Mouse (Mus musculus) erythroid progenitor cell, adult 5-6 weeks (primary cell): ENCODE data around the gene Odf4. TPM values are rescaled to one million over a fixed set of nuclear protein-coding genes. Genes with fewer than 3 reads are reported as not detected.
"Not testable (repeated sequence)": the region's sequence is repeated elsewhere in the genome, so short reads cannot be mapped to it uniquely, and the experiment has no call there.

Experiments used
- ATAC-seq: replicated peaks from 2 replicates; pipeline ENCODE4 v1.8.0; 2016; ENCODE audit warnings: moderate number of reproducible peaks, mild to moderate bottlenecking, moderate TSS enrichment, inconsistent platforms; ENCODE audit not compliant: poor library complexity, low FRiP score, severe bottlenecking
- total RNA-seq, 2 experiments: library from RNA; stranded (forward) in 1 of 2; stranded (reverse) in 1 of 2; fragments of 150-400 nt in 1 of 2; fragments of 186-747, 209-891 nt in 1 of 2; gene quantifications; 2 replicates each; pipeline versions ENCODE4 v1.2.3 to v1.2.4; 2015 to 2017; ENCODE audit warnings: low replicate concordance in 2 of 2

Gene Odf4
- total RNA-seq (2015; ENCODE audit: low replicate concordance): not detected in 2 replicates
- total RNA-seq (2017; ENCODE audit: low replicate concordance): not detected in 2 replicates

DNA sequence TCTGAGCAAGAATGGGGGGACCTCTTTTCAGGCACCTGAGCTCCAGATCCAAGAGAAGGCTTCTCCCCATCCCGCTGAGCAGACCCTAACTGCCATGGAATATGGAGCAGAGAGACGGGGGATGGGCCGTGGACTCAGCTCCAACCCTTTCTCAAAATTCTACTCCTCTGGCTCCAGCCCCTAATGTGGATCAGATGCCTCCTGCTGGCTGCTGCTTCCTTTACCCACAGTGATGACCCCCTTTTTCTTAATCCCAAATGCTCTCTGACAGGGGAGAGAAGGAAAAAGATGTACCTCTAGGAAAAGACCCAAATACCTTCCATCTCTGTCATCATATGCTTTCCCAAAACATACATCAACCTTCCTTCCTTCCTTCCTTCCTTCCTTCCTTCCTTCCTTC is at the start of gene Odf4:
Gene Odf4, minus strand, starts transcription at position 101 of the 400 bp plus-strand sequence.
- ATAC-seq: no peak

DNA sequence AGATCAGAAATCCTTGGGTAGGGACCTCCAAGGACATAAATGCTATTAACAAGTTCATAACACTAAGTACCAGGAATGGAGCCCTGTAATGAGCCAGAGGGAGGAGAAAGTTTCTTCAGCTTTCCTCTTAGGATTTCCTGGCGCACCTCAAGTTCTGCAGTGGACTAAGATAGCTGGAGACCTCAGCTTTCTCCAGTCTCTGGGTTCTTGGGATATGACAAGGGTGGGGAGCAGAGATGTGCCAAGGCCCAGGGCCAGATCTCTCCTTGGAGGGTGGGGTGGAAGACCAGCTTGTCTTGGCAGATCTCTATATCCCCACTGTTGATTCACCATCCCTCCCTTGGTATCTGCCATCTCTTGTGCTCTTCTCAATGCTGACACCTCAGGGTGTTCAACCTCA is 48.7 kb upstream of the Odf4 start:
- no peak for ATAC-seq

DNA sequence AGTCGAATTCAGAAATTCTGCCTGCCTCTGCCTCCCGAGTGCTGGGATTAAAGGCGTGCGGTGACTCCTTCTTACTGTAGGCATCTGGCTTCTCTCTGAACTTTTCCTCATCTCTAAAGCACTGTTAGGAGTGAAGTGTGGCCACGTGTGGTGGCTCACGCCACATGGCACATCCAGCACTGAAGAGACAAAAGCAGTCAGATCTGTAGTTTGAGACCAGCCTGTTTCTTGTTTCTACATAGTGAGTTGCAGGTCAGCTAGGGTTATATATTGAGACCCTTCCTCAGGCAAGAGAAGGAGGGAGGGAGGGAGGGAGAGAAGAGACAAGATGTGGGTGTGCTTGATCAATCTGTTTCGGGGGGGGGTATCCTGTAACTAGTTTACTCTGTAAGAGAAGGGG is 48.2 kb upstream of the Odf4 start, which contains the start of gene Rangrf:
Gene Rangrf, minus strand, starts transcription at position 101 of the 400 bp plus-strand sequence.
- ATAC-seq: no peak

DNA sequence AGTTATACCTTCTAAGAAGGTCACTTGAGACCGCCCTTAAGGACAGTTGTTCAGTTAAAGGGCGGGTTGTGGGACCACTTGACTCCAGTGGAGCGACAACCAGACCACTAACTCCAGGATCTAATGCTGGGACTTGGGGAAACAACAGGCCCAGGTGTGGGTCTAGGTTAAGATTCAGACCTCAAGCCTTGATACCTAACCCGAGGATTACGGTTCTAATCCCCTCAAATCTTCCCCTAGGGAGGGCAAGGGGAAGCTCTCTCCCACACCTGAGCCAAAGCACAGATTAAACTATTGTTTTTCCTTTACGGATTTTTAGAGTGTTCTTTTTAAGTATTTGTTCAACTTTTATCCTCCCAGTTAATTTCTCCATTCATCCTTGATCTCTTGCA is 47.2 kb upstream of the Odf4 start:
- no peak for ATAC-seq

DNA sequence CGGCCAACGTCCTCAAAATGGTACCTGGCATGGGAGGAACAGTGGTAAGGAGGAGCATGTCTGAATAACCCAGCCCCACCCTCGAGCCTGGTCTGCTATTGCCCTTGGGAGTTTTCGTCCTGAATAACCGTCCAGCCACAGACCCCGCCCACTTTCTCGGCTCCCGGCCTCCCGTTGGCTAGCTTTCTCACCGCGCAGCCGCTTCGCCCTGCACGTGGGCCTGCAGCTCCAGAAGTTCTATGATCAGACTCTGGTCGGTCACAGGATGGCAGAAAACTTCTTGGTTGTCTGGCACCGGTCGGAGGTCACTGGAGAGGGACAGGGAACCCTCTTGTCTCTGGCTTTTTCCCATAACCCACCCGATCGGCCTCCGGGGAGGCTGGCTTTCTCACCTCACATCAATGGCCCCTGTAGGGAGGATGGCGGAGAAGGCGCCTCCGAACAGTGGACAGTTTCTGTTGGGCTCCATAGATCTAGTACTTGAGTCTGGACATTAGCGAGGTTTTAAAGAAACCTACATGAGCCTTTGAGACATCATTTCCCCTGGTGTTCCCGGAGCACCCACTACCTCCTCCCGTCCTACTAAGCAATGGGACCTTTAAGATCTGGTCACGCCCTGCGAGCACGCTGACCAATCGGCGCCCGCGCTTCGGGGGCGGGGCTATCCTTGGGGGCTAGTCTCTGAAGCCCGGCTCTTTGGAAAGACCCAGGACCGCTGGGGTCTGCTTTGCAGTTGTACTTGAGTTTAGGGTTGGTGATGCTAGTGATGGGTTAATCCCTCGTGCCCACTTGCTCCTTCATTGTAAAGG is 46.6 kb upstream of the Odf4 start:
- ATAC-seq: peak; percentile 92

DNA sequence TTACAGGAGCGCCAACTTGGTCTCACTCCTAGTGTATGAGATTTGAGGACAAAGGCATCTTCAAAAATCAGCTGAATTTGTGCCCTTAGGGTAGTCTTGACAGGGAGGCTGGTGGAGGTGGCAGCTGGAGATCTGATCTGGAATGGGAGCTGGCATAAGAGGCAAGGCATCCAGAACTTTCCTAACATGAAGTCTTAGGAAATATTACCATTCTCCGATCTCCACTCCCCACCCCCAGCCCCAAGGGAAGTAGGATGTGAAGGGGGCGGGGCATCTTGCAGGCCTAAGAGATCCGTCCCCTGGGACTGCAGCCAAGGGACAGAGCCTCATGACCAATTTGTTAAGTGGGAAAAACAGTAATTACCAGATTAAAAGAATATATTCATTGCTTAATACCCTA is 43.4 kb upstream of the Odf4 start:
- ATAC-seq: no peak

DNA sequence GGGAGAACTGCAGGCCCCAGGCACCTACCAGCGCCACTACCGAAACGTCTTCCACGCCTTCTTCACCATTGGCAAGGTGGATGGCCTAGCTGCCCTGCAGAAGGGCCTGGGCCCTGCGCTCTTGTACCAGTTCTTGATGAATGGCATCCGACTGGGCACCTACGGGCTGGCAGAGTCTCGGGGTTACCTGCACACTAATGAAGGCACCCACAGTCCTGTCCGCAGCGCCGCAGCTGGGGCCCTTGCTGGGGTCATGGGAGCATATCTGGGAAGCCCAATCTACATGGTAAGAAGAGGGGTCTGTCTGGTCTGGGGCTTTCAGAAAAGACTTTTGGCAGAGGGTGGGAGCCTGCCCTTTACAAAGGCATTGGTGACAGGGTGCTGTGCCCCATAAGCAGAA is 41.9 kb upstream of the Odf4 start:
- ATAC-seq: no peak

DNA sequence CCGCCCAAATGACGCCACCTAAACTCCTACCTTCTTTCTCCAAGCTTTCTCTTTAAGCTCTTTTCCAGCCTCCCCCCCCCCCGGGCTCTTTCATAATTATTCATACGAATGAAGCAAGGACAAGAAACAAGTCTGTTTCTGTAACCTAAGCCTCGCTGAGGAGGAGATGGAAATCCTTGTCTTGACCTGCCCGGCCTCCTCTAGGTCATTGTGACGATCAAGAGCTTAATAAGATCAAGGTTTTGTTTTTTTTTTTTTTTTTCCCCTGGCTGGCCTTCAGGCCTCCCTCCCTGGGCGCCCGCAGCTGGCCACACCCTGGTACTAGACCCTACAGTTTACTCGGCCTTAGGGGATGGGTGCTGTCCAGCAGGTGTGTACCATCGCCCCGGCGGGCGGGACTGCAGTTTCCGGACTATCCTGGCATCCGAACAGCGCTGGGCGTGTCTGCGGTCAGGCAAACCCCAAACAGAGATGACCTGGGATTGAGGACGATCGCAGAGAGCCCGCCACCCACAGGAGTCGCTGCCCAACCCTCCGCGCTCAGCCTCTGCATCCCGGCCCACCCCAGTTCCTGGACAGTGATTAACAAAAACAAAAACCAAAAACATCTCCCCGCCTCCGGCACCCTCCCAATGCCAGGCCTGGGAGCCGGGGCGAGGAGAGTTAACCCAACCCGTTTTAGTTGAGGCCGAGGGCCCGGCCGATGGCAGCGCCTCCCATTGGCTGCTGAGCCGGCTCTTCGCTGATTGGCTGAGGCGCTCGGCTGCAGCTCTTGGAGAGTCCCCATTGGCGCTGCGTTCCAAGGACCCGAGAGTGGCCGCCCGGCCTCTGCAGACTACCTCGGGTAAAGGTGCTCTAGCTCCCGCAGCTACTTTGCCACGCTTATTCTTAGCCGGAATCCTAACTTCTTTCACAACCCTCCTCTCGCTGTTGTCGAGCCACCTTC is 40.7 kb upstream of the Odf4 start, which contains the start of gene Slc25a35:
Gene Slc25a35, plus strand, starts transcription at position 795 of the 946 bp plus-strand sequence.
- peak; percentile 98 for ATAC-seq

DNA sequence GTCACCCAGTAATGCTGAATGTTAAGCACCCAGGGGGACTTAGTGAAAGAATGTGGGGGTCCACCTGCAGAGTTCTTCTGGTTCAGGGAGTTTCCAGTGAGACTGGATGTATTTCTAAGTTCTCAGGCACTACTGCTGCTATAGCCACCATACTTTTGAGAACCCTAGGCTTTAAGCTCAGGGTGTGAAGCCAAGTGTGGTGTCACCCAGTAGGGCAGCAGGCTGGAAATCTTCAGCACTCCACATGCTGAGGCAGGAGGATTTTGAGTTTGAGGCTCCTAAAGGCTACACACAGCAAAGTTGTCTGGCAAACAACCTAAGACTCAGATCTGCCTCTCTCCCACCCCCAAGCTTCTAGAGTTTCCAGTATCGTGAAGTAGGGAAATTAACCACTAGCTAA is 39.7 kb upstream of the Odf4 start:
- no peak for ATAC-seq

DNA sequence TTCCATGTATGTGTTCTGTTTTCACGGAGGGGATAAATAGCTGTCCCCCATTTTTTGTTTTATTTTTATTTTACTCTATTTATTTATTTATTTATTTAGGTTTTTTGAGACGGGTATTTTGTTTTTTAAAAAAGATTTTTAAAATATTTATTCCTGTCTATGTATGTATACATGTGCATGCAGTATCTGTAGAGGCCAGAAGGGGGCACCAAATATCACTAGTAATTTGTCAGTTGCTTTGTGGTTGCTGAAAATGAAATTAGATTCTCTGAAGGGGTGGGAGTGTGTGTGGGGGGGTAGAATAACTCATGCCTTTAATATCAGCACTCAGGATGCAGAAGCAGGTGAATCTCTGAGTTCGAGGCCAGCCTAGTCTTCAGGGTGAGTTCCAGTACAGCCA is 39.0 kb upstream of the Odf4 start:
- ATAC-seq: no peak

DNA sequence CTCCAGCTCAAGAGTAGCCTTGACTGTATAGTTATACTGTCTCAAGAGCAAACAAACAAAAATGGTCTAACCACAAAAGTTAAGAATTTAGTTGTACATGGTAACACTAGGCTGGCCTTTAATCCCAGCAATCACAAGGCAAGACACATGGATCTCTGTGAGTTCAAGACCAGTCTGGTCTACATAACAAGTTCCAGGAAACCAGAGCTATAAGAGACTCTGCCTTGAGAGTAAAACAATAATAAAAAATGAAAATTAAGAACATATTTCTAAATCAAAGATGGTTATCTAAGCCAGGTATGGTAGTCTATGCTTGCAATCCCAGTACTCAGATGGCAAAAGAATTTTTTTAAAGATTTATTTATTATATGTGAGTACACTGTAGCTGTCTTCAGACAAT is 38.2 kb upstream of the Odf4 start:
- ATAC-seq: no peak

DNA sequence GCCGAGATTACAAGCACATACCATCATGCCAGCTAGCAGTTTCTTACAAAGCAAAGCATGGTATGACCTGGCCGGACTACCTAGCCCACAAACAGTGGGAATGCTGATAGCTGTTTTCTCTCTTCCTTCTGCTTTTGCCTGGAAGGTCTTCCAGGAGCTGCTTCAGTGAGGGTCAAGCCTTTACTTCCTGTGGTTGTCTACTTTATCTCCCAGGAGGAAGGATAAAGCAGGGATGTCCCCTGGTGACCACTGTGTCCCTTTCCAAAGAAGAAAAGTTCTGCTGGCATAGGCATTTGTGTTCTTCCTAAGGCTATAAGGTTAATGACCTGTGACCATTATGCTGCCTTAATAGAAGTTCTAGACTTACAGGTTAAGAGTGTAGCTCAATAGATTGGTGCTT is 36.5 kb upstream of the Odf4 start:
- ATAC-seq: no peak

DNA sequence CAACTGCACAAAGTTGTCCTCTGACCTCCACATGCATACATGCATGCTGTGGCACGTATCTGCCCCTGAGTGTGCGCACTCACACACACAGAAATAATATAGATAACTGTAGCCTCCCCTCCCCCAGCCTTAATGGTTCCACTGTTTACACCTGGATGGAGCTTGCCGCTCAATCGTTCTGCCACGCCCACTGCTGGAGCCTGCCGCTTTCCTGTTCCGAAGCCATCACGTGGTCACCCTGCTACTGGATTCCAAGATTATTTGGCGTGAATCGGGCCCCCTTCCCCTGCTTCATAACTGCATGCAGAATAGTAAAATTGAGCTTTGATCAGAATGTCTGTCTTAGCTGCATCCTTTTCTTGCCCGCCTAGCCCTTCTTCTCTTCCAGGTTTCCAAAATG is 35.3 kb upstream of the Odf4 start:
- not testable (repeated sequence) for ATAC-seq

DNA sequence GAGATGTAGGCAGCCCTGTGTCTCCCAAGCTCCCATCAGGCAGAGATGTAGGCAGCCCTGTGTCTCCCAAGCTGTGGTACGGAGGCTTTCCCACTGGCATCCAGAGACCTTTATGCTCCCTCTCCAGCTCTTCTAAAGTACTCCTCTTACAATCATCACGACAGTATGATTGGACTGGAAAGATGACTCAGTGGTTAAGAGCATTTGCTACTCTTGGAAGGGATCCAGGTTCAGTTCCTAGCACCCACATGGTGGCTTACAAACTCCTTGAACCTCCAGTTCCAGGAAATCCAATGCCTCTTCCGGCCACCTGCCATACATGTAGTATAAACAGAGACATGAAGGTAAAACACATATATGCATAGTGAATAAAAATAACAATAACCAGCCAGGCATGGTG is 34.7 kb upstream of the Odf4 start:
- no peak for ATAC-seq

DNA sequence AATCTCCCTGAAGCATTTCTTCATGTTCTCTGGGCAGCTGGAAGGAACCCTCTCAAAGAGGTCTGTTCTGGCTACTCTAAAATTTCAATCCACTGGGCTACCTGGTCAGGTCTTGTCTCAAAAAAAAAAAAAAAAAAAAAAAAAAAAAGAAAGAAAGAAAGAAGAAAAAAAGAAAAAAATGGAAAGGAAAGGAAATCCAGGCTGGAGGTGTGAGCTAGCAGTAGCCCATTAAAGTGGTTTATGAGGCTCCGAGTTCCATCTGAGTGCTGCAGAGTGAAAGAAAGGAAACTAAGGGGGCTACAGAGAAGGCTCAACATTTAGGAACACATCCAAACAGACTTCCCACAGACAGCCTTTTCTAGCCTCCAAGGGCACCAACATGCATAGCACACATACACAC is 31.1 kb upstream of the Odf4 start:
- ATAC-seq: no peak

DNA sequence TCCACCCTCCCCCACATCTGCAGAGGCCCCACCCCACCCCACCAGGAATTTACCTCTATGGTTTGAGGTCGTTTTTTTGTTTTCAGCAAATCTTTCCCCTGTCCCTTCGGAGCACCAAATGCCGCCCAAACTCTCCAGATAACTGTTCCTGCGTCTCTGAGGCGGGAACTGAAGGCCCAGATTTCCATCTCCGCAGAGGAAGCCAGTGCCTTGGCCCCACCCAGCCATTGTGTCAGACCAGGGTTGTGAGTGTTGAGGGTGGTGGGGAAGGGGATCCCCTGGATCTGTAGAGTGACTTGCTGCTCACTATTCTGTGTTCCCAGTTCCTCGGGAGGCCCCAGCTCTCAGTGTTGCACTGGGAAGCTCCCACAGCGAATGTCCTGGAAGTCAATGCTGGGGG is 30.4 kb upstream of the Odf4 start, which contains the start of gene Arhgef15:
Gene Arhgef15, minus strand, starts transcription at position 173 of the 400 bp plus-strand sequence.
- no peak for ATAC-seq

DNA sequence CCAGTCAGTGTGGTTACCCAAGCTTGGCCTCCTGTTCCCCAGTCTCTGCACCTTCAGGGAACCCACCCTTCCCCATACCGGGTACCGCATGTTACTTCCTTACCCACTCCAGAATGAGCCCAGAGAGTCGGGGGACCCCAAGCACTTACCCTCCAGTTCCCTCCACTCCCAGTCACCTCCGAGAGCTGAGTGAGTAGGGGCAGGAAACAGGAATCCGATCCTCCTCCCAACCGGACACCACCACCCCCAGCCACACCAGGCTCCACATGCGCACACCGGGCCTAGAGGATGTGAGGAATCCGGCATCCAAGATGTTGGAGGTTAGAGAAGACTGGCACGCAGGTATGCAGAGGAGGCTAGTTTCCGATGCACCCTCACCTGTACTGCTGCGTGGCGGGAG is 29.8 kb upstream of the Odf4 start:
- ATAC-seq: no peak

DNA sequence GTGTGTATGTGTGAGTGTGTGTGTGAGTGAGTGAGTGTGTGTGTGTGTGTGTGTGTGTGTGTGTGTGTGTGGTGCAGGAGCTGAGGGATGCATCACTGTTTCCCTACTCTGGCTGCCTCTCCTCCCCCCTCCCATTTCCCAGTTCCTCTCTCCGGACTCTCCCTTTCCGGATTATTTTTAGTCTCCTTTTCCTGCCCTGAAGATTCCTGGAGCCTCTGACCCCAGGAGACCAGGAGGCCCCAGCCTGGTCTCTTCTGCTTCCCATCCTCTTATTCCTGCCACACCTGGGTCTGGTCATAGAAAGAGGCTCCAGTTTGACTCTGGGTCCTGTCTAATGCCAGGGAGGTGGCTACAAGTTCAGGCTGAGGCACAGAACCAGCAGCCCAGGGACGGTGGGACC is 29.2 kb upstream of the Odf4 start:
- no peak for ATAC-seq

DNA sequence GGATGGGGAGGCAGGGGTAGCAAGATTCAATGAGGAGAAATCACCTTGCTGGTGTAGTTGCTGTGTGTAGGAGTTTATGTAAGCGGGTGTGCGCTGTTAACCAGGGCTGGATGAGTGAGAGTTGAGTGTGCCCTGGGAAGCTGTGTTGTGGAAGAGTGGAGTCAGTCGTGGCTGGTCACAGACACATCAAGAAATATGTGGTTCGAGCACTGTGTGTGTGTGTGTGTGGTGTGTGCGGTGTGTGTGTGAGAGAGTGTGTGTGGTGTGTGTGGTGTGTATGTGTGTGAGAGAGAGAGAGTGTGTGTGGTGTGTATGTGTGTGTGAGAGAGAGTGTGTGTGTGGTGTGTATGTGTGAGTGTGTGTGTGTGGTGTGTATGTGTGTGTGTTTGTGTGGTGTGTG is 28.6 kb upstream of the Odf4 start:
- no peak for ATAC-seq

DNA sequence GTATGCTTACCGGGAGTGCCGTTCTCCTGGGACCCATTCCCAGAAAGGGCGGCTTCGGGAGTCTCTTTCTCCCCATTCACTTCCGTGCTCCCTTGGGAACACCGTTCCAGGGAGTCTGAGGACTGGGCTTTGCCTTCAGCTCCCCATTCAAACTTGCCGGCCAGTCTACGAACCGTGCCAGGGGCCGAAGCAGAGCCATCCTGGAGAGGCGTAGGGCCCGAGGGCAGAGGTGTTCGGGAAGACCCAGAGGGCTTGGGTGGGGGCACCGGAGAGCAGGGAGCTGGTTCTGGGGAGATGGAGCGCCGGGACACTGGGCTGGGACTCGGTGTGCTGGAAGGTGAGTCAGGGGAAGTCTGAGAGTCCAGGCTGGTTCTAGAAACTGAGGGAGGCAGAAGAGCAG is 27.5 kb upstream of the Odf4 start:
- no peak for ATAC-seq

DNA sequence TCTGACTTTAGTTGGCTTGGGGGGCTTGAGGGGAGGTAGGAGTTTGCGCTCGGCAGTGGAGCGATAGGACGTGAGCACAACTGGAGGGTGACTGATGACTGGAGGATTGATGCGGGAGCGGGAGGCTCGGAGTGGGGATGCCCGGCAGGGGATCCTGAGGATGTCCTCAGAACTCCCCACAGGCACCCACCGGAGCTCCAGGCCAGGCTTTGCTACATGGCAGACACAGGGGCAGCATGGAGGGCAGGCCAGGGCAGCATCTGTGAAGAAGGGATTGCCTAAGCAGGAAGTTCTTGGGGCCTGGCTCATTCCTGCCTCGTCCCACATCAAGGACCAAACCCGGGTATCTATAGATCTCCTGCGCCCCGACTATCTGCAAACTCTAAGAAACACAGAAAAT is 27.0 kb upstream of the Odf4 start:
- ATAC-seq: no peak
